Mouse (Mus musculus) gastrocnemius, postnatal 14 days (tissue): Measurements from ENCODE around the gene Tspan15. TPM values are rescaled to one million over a fixed set of nuclear protein-coding genes. Genes with fewer than 3 reads are reported as not detected.

ENCODE experiments used
- DNase-seq: peaks from one replicate; pipeline ENCODE4 v3.0.0; 2021; ENCODE audit warnings: mixed read lengths
- intact Hi-C: fragments of 180-260 bp; cut with DNase I; formaldehyde crosslinking; loops from one replicate; pipeline ENCODE4 v1.15.1; 2025; ENCODE audit warnings: low total_unique reads
- total RNA-seq, 2 experiments: library from RNA; stranded (reverse); gene quantifications; 2 replicates each; pipeline ENCODE4 v1.2.3; 2021

The Tspan15 gene
- total RNA-seq, 2 experiments from 2014 or later, result 11.4 TPM

GRCm38 (mm10) chr10:62195376-62195775 is 35.7 kb downstream of the Tspan15 start:
- intact Hi-C loops, result no loop called here
- DNase-seq, result peak; percentile 34

- DNase-seq, result no peak
- intact Hi-C loops, result loop anchor here (5.0 kb wide), 1 partner anchor 32 kb away; no protein-coding TSS in a partner anchor
Measured at GRCm38 (mm10) chr10:62194946-62195345, 36.1 kb downstream of the Tspan15 start.

GRCm38 (mm10) chr10:62194461-62194860 is 36.6 kb downstream of the Tspan15 start:
- peak; percentile 28 for DNase-seq
- intact Hi-C loops, result loop anchor here (5.0 kb wide), 1 partner anchor 33 kb away; no protein-coding TSS in a partner anchor

GRCm38 (mm10) chr10:62194043-62194442 is 37.0 kb downstream of the Tspan15 start:
- intact Hi-C loops, result loop anchor here (5.0 kb wide), 1 partner anchor 33 kb away; no protein-coding TSS in a partner anchor
- no peak for DNase-seq

- peak; percentile 87 for DNase-seq
- intact Hi-C loops, result loop anchor here (5.0 kb wide), 1 partner anchor 35 kb away; no protein-coding TSS in a partner anchor
Measured at GRCm38 (mm10) chr10:62192701-62193157, 38.3 kb downstream of the Tspan15 start.

GRCm38 (mm10) chr10:62190821-62191220 is 40.2 kb downstream of the Tspan15 start:
- DNase-seq, result no peak
- intact Hi-C loops, result loop anchor here (5.0 kb wide), 1 partner anchor 36 kb away; no protein-coding TSS in a partner anchor

- intact Hi-C loops, result loop anchor here (5.0 to 10.0 kb wide), 3 partner anchors 37 to 355 kb away; no protein-coding TSS in a partner anchor
- DNase-seq, result no peak
Measured at GRCm38 (mm10) chr10:62189910-62190309, 41.1 kb downstream of the Tspan15 start.

- peak; percentile 54 for DNase-seq
- intact Hi-C loops, result loop anchor here (10.0 kb wide), 2 partner anchors 135 to 355 kb away; no protein-coding TSS in a partner anchor
Measured at GRCm38 (mm10) chr10:62189303-62189702, 41.7 kb downstream of the Tspan15 start.

- intact Hi-C loops, result loop anchor here (1.0 to 10.0 kb wide), 3 partner anchors 56 to 352 kb away; no protein-coding TSS in a partner anchor
- peak; percentile 79 for DNase-seq
Measured at GRCm38 (mm10) chr10:62186882-62187281, 44.2 kb downstream of the Tspan15 start.

GRCm38 (mm10) chr10:62183053-62183452 is 48.0 kb downstream of the Tspan15 start:
- DNase-seq, result peak; percentile 90
- intact Hi-C loops, result loop anchor here (2.0 to 10.0 kb wide), 3 partner anchors 76 to 348 kb away; no protein-coding TSS in a partner anchor

- intact Hi-C loops, result loop anchor here (2.0 to 10.0 kb wide), 3 partner anchors 76 to 348 kb away; no protein-coding TSS in a partner anchor
- DNase-seq, result no peak
Measured at GRCm38 (mm10) chr10:62182471-62183014, 48.5 kb downstream of the Tspan15 start.

GRCm38 (mm10) chr10:62181701-62182100 is 49.4 kb downstream of the Tspan15 start:
- intact Hi-C loops, result loop anchor here (2.0 to 10.0 kb wide), 3 partner anchors 75 to 347 kb away; no protein-coding TSS in a partner anchor
- DNase-seq, result no peak

GRCm38 (mm10) chr10:62179944-62180343 is 51.1 kb downstream of the Tspan15 start:
- intact Hi-C loops, result loop anchor here (10.0 kb wide), 2 partner anchors 125 to 345 kb away; no protein-coding TSS in a partner anchor
- DNase-seq, result no peak

GRCm38 (mm10) chr10:62174533-62175313 is 56.3 kb downstream of the Tspan15 start:
- intact Hi-C loops, result no loop called here
- DNase-seq, result no peak

GRCm38 (mm10) chr10:62173941-62174448 is 57.1 kb downstream of the Tspan15 start:
- DNase-seq, result no peak
- intact Hi-C loops, result no loop called here

GRCm38 (mm10) chr10:62172841-62173553 is 58.1 kb downstream of the Tspan15 start:
- no peak for DNase-seq
- intact Hi-C loops, result no loop called here

GRCm38 (mm10) chr10:62162410-62162809 is 68.6 kb downstream of the Tspan15 start:
- intact Hi-C loops, result no loop called here
- no peak for DNase-seq

- DNase-seq, result no peak
- intact Hi-C loops, result no loop called here
Measured at GRCm38 (mm10) chr10:62149929-62150328, 81.1 kb downstream of the Tspan15 start.
